Mouse (Mus musculus) embryonic facial prominence, embryonic 11.5 days (tissue): ENCODE data around the gene Tmem88b. TPM values are rescaled to one million over a fixed set of nuclear protein-coding genes. Genes with fewer than 3 reads are reported as not detected.

Experiments
- ATAC-seq: fragments of 200-750 bp; cut with Nextera tagmentation; replicated peaks from 2 replicates; pipeline ENCODE4 v1.8.0; 2017; ENCODE audit warnings: low read depth; ENCODE audit not compliant: insufficient number of reproducible peaks, low FRiP score, low TSS enrichment
- DNase-seq: peaks from one replicate; pipeline ENCODE4 v3.0.0-alpha.2; 2015; ENCODE audit warnings: low spot score
- H3K27ac ChIP-seq: fragments of 300-500 bp; sonication (generic); replicated peaks from 2 replicates; pipeline ENCODE4 v1.5.1; 2014; ENCODE audit warnings: mild to moderate bottlenecking, low read depth, low read length, control low read depth
- H3K27me3 ChIP-seq: fragments of 300-500 bp; sonication (generic); 2 replicates; pipeline ENCODE4 v1.6.1; 2014; ENCODE audit warnings: mild to moderate bottlenecking, low read length, moderate library complexity, mixed read lengths; ENCODE audit not compliant: control insufficient read depth, insufficient read depth
- H3K36me3 ChIP-seq: fragments of 300-500 bp; sonication (generic); replicated peaks from 2 replicates; pipeline ENCODE4 v1.6.1; 2014; ENCODE audit warnings: low read depth, mild to moderate bottlenecking, low read length, moderate library complexity, mixed read lengths; ENCODE audit not compliant: control insufficient read depth, insufficient read depth
- H3K4me1 ChIP-seq: fragments of 300-500 bp; sonication (generic); 2 replicates; pipeline ENCODE4 v1.6.1; 2014; ENCODE audit warnings: low read length, mixed read lengths; ENCODE audit not compliant: control insufficient read depth, insufficient read depth
- H3K4me2 ChIP-seq: fragments of 300-500 bp; sonication (generic); 2 replicates; pipeline ENCODE4 v1.6.1; 2014; ENCODE audit warnings: low read depth, mild to moderate bottlenecking, control low read depth, low read length, moderate library complexity
- H3K4me3 ChIP-seq: fragments of 300-500 bp; sonication (generic); 2 replicates; pipeline ENCODE4 v1.5.1; 2014; ENCODE audit warnings: low read depth, low read length, control low read depth
- H3K9ac ChIP-seq: fragments of 300-500 bp; sonication (generic); replicated peaks from 2 replicates; pipeline ENCODE4 v1.6.1; 2014; ENCODE audit warnings: mild to moderate bottlenecking, control low read depth, low read length
- H3K9me3 ChIP-seq: fragments of 300-500 bp; sonication (generic); replicated peaks from 2 replicates; pipeline ENCODE4 v1.6.1; 2016; ENCODE audit warnings: mild to moderate bottlenecking, low read length, inconsistent platforms, mixed read lengths; ENCODE audit not compliant: control insufficient read depth
- WGBS: fragments of 180-500 bp; shearing (Covaris S2); extraction: QIAGEN DNeasy Blood & Tissue Kit; methylation state at CpG from one replicate; pipeline ENCODE4 v1.1.7; 2014; 5-methylcytosine and 5-hydroxymethylcytosine counted together
- polyA plus RNA-seq: library from polyadenylated mRNA; unstranded; fragments of >200 nt; fragmentation: Nextera tagmentation; extraction: Ambion mirVana; gene quantifications from 2 replicates; pipeline ENCODE4 v1.2.1, GENCODE M21; 2014

The Tmem88b gene
- polyA plus RNA-seq: 0.18 and 0.26 TPM in 2 replicates

- ATAC-seq (no peak), DNase-seq (no peak)
- H3K9me3 ChIP-seq: no peaks in the 10 kb centered on the region
- H3K4me2 ChIP-seq: peak within 1 kb of the TSS; percentile 74
- no peaks in the 10 kb centered on the region for H3K36me3 ChIP-seq
- H3K27ac ChIP-seq: no peak within 1 kb of the TSS
- 61% methylated on average over 5 of the region's 5 CpGs for WGBS
- no peaks in the 10 kb centered on the region for H3K27me3 ChIP-seq
- H3K4me1 ChIP-seq: no peaks in the 10 kb centered on the region
- H3K4me3 ChIP-seq: peak within 1 kb of the TSS; percentile 52; the same call in 1 of the 2 replicates
- no peak within 1 kb of the TSS for H3K9ac ChIP-seq
Observed at GRCm38 (mm10) chr4:155785819-155786218, at the start of gene Tmem88b. Gene Tmem88b, minus strand, starts transcription at chr4:155785874.

- no peak overlapping the region for H3K4me3 ChIP-seq
- no peak overlapping the region for H3K27ac ChIP-seq
Observed at GRCm38 (mm10) chr4:155833836-155834235, 48.2 kb upstream of the Tmem88b start.

GRCm38 (mm10) chr4:155833234-155833633 is 47.6 kb upstream of the Tmem88b start:
- 82% methylated on average over 4 of the region's 4 CpGs for WGBS
- Histone ChIP-seq H3K9me3 (no peaks in the 10 kb centered on the region), H3K27ac (no peak overlapping the region), H3K9ac (no peak overlapping the region), H3K27me3 (no peaks in the 10 kb centered on the region), H3K36me3 (no peaks in the 10 kb centered on the region), H3K4me1 (peaks cover 5% of the 10 kb centered on the region), H3K4me2 (no peak overlapping the region), H3K4me3 (no peak overlapping the region)
- no peak for DNase-seq
- ATAC-seq: no peak

More at GRCm38 (mm10) chr4:155833836-155834235, 48.2 kb upstream of the Tmem88b start:
- Histone ChIP-seq H3K27me3 (no peaks in the 10 kb centered on the region), H3K36me3 (no peaks in the 10 kb centered on the region), H3K9ac (no peak overlapping the region), H3K4me2 (no peak overlapping the region), H3K4me1 (peaks cover 5% of the 10 kb centered on the region), H3K9me3 (no peaks in the 10 kb centered on the region)
- peak; percentile 49; the same call in 1 of the 2 replicates for ATAC-seq
- peak; percentile 83 for DNase-seq
- 40% methylated on average over 2 of the region's 2 CpGs for WGBS

- Histone ChIP-seq H3K27me3 (no peaks in the 10 kb centered on the region), H3K9ac (peak overlapping the region; percentile 92), H3K9me3 (no peaks in the 10 kb centered on the region), H3K4me2 (peak overlapping the region; percentile 93), H3K4me1 (peaks cover 5% of the 10 kb centered on the region), H3K4me3 (peak overlapping the region; percentile 82), H3K27ac (no peak overlapping the region), H3K36me3 (peaks cover 3% of the 10 kb centered on the region; the same call in 1 of the 2 replicates)
- no peak for DNase-seq
- WGBS: 59% methylated on average over 10 of the region's 10 CpGs
- ATAC-seq: no peak
Observed at GRCm38 (mm10) chr4:155832321-155832720, 46.6 kb upstream of the Tmem88b start.

GRCm38 (mm10) chr4:155831831-155832230 is 46.2 kb upstream of the Tmem88b start:
- Histone ChIP-seq H3K4me2 (peak overlapping the region; percentile 93), H3K27me3 (no peaks in the 10 kb centered on the region), H3K36me3 (peaks cover 3% of the 10 kb centered on the region; the same call in 1 of the 2 replicates), H3K4me1 (peaks cover 5% of the 10 kb centered on the region), H3K9ac (peak overlapping the region; percentile 92), H3K4me3 (peak overlapping the region; percentile 82), H3K9me3 (no peaks in the 10 kb centered on the region), H3K27ac (peak overlapping the region; percentile 81; the same call in 1 of the 2 replicates)
- WGBS: 2% methylated on average over 25 of the region's 25 CpGs
- 0 out of 2 replicates have a peak, but pooled peaks have one; percentile 0 for ATAC-seq
- DNase-seq: no peak

GRCm38 (mm10) chr4:155831205-155831766 is 45.6 kb upstream of the Tmem88b start, which contains the start of gene Aurkaip1:
Gene Aurkaip1, plus strand, starts transcription at chr4:155831272.
- DNase-seq: peak; percentile 98
- peak within 1 kb of the TSS; percentile 92 for H3K9ac ChIP-seq
- H3K36me3 ChIP-seq: peaks cover 3% of the 10 kb centered on the region; the same call in 1 of the 2 replicates
- peak within 1 kb of the TSS; percentile 81 for H3K27ac ChIP-seq
- peak within 1 kb of the TSS; percentile 82 for H3K4me3 ChIP-seq
- H3K27me3 ChIP-seq: no peaks in the 10 kb centered on the region
- ATAC-seq: peak; percentile 86
- WGBS: under 1% methylated on average over 49 of the region's 49 CpGs
- H3K4me1 ChIP-seq: peaks cover 5% of the 10 kb centered on the region
- H3K9me3 ChIP-seq: no peaks in the 10 kb centered on the region
- peak within 1 kb of the TSS; percentile 93 for H3K4me2 ChIP-seq

- H3K36me3 ChIP-seq: peaks cover 3% of the 10 kb centered on the region; the same call in 1 of the 2 replicates
- WGBS: 57% methylated on average over 8 of the region's 8 CpGs
- no peak overlapping the region for H3K27ac ChIP-seq
Observed at GRCm38 (mm10) chr4:155830596-155830995, 44.9 kb upstream of the Tmem88b start.

GRCm38 (mm10) chr4:155829866-155830265 is 44.2 kb upstream of the Tmem88b start:
- WGBS: 90% methylated on average over 4 of the region's 4 CpGs

More at GRCm38 (mm10) chr4:155830596-155830995, 44.9 kb upstream of the Tmem88b start:
- H3K27me3 ChIP-seq: no peaks in the 10 kb centered on the region
- H3K4me2 ChIP-seq: no peak overlapping the region
- DNase-seq (no peak), ATAC-seq (no peak)
- H3K4me1 ChIP-seq: peaks cover 5% of the 10 kb centered on the region
- no peak overlapping the region for H3K9ac ChIP-seq
- peak overlapping the region; percentile 82; the same call in 1 of the 2 replicates for H3K4me3 ChIP-seq
- H3K9me3 ChIP-seq: no peaks in the 10 kb centered on the region

More at GRCm38 (mm10) chr4:155829866-155830265, 44.2 kb upstream of the Tmem88b start:
- Histone ChIP-seq H3K27me3 (no peaks in the 10 kb centered on the region), H3K9ac (no peak overlapping the region), H3K27ac (no peak overlapping the region), H3K4me3 (no peak overlapping the region), H3K4me2 (no peak overlapping the region), H3K9me3 (no peaks in the 10 kb centered on the region), H3K36me3 (peaks cover 7% of the 10 kb centered on the region), H3K4me1 (peaks cover 5% of the 10 kb centered on the region)
- no peak for DNase-seq
- no peak for ATAC-seq
